Mouse (Mus musculus): ENCODE data around the gene Pdcd1lg2. TPM values are rescaled to one million over a fixed set of nuclear protein-coding genes. Genes with fewer than 3 reads are reported as not detected.

Pdcd1lg2 gene
- total and polyA plus RNA-seq, 2 experiments: 0.11 to 0.18 TPM

DNA sequence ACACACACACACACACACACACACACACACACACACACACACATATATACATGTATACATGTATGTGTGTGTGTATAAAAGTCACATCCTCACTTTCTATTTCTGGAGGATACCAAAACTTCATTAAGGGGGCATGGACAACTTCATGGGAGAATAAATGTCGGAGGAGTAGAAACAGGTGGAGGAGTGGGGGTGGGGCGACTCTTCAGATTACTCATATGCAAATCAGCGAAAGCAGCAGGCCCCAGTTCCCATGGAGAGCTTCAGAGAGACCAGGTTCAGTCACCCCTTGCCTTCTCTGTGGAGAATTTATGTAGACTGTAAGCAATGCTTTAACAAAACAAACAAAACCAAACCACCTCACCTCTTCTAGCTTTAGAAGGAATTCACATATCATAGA, 45.6 kb upstream of the Pdcd1lg2 start:
- WGBS: 82% methylated on average over 3 of the region's 3 CpGs
- no peak overlapping the region for H3K9ac ChIP-seq (ENCODE audit: low read depth, low read length)
- no peak overlapping the region for H3K4me3 ChIP-seq (ENCODE audit: insufficient read depth, low read depth, low read length)
- H3K27me3 ChIP-seq (ENCODE audit: control insufficient read depth, insufficient read depth, low read length): no peaks in the 10 kb centered on the region
- no peak for DNase-seq (ENCODE audit: extremely low read depth, low read depth, low spot score)
- H3K36me3 ChIP-seq (ENCODE audit: control insufficient read depth, insufficient read depth, low read length): no peaks in the 10 kb centered on the region
- TF ChIP-seq CTCF (IDR thresholded peaks at IDR 0.05; ENCODE audit: low read depth, low read length) (no peak), POLR2A (IDR thresholded peaks at IDR 0.05; ENCODE audit: extremely low read depth, insufficient read depth, low read length) (no peak)
- no peaks in the 10 kb centered on the region; the same call in 1 of the 2 replicates for H3K79me2 ChIP-seq (ENCODE audit: control insufficient read depth, insufficient read depth, low read length)
- H3K4me1 ChIP-seq (ENCODE audit: control insufficient read depth, insufficient read depth, low read length): peaks cover 1% of the 10 kb centered on the region; the same call in 1 of the 2 replicates
- no peak overlapping the region for H3K27ac ChIP-seq (replicated peaks; ENCODE audit: insufficient read depth, low read depth, low read length)

DNA sequence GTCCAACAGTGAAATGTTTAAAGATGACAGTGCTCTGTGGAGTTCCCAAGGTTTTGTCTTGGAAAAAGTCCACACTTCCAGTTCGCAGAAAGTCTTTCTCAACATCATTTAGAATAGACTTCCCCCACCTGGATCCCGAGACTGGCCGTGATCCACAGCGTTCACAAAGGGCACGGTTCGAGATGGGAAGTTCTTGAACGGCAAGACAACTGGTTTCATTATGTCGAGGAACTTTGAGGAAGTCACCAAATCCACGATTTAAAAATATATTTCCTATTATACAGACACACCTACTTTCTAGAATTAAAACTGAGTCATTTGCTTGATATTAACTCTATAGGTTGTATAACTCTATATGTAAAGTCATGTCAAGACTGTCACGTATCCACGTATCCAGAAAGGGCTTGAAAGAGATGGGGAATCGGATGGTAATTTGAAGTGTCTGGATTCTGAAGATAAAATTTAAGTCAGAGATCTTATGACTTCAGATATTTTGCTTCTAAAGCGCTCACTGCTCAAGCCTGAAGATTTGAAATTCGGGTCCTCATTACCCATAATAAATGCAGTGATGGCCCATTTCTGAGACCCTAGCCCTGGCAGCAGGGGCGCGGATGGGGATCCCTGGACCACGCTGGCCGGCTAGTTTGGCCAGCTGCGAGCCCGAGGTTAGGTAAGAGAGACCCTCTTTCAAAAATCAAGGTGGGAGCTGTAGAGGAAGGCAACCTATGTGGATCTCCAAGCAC, 44.3 kb upstream of the Pdcd1lg2 start:
- Histone ChIP-seq H3K36me3 (ENCODE audit: control insufficient read depth, insufficient read depth, low read length) (no peaks in the 10 kb centered on the region), H3K79me2 (ENCODE audit: control insufficient read depth, insufficient read depth, low read length) (no peaks in the 10 kb centered on the region), H3K27ac (replicated peaks; ENCODE audit: insufficient read depth, low read depth, low read length) (peak overlapping the region; percentile 73), H3K9ac (ENCODE audit: low read depth, low read length) (peak overlapping the region; percentile 72), H3K4me1 (ENCODE audit: control insufficient read depth, insufficient read depth, low read length) (peaks cover 3% of the 10 kb centered on the region), H3K4me3 (ENCODE audit: insufficient read depth, low read depth, low read length) (peak overlapping the region; percentile 50), H3K27me3 (ENCODE audit: control insufficient read depth, insufficient read depth, low read length) (no peaks in the 10 kb centered on the region)
- DNase-seq (ENCODE audit: extremely low read depth, low read depth, low spot score): no peak
- 47% methylated on average over 20 of the region's 20 CpGs for WGBS
- TF ChIP-seq POLR2A (IDR thresholded peaks at IDR 0.05; ENCODE audit: extremely low read depth, insufficient read depth, low read length) (no peak), CTCF (IDR thresholded peaks at IDR 0.05; ENCODE audit: low read depth, low read length) (no peak)

DNA sequence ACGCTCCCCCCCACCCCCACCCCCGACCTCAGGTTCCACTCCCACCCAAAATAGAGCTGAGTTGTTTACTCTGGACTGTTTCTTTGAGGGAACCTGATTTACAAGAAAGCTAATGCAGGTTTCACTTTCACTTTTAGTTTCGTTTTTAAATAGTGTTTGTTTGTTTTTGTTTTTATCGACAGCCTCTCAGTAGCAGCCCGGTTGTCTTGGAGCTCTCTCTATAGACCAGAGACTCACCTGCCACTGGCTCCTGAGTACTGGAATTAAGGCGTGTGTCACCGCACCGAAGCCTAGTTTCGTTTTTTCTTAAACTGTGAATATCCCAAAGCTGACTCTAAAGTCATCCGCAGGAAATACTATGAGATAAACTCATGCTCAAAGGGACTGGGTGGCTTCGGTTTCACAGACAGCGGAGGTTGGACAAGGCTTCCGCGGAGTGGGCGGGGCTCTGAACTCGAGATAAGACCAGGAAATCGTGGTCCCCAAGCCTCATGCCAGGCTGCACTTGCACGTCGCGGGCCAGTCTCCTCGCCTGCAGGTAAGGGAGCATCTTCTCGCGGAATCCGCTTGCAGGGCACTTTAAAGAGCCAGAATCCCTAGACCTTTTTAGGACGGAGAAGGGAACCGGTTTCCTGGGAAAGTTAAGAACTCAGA, 43.6 kb upstream of the Pdcd1lg2 start, which contains the start of the genes Plgrkt and Cd274:
TSS of gene Plgrkt (minus strand) at position 422 of the 654 bp plus-strand sequence.
TSS of gene Cd274 (plus strand) at position 487 of the 654 bp plus-strand sequence.
- WGBS: under 1% methylated on average over 26 of the region's 26 CpGs
- peak; percentile 81 for DNase-seq (ENCODE audit: extremely low read depth, low read depth, low spot score)

DNA sequence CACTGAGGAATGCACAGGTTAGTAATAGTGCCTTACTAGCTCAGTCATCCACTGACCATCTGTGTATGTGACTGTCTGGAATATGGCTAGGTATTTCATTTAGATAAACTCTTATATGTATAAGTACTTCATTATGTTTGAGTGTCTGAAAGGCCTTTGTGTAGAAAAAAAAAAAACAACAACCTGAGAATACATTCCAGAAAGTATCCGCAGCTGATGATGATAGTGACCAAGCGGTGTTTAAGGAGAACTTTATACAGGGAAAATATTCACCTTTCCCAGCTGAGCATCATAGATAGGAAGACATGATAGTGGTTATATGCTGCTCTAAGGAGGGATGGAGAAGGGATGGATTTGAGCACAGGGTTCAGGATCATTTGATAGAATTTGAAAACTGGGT, 42.7 kb upstream of the Pdcd1lg2 start:
- no peak overlapping the region for H3K9ac ChIP-seq (ENCODE audit: low read depth, low read length)
- DNase-seq (ENCODE audit: extremely low read depth, low read depth, low spot score): no peak
- no peak overlapping the region for H3K27ac ChIP-seq (replicated peaks; ENCODE audit: insufficient read depth, low read depth, low read length)
- 90% methylated on average over 2 of the region's 2 CpGs for WGBS
- H3K4me3 ChIP-seq (ENCODE audit: insufficient read depth, low read depth, low read length): no peak overlapping the region
- H3K27me3 ChIP-seq (ENCODE audit: control insufficient read depth, insufficient read depth, low read length): no peaks in the 10 kb centered on the region
- no peaks in the 10 kb centered on the region for H3K36me3 ChIP-seq (ENCODE audit: control insufficient read depth, insufficient read depth, low read length)
- H3K79me2 ChIP-seq (ENCODE audit: control insufficient read depth, insufficient read depth, low read length): no peaks in the 10 kb centered on the region
- no peak for TF ChIP-seq POLR2A (IDR thresholded peaks at IDR 0.05; ENCODE audit: extremely low read depth, insufficient read depth, low read length)
- no peak for TF ChIP-seq CTCF (IDR thresholded peaks at IDR 0.05; ENCODE audit: low read depth, low read length)
- H3K4me1 ChIP-seq (ENCODE audit: control insufficient read depth, insufficient read depth, low read length): peaks cover 8% of the 10 kb centered on the region

More for the DNA sequence above, 43.6 kb upstream of the Pdcd1lg2 start, which contains the start of the genes Plgrkt and Cd274:
- TF ChIP-seq POLR2A (IDR thresholded peaks at IDR 0.05; ENCODE audit: extremely low read depth, insufficient read depth, low read length) (0 out of 2 replicates have a peak, but pooled peaks have one; percentile 11), CTCF (IDR thresholded peaks at IDR 0.05; ENCODE audit: low read depth, low read length) (no peak)
- peaks cover 5% of the 10 kb centered on the region for H3K4me1 ChIP-seq (ENCODE audit: control insufficient read depth, insufficient read depth, low read length)
- H3K27ac ChIP-seq (replicated peaks; ENCODE audit: insufficient read depth, low read depth, low read length): peak within 1 kb of the TSS; percentile 82
- peak within 1 kb of the TSS; percentile 72 for H3K9ac ChIP-seq (ENCODE audit: low read depth, low read length)
- H3K27me3 ChIP-seq (ENCODE audit: control insufficient read depth, insufficient read depth, low read length): no peaks in the 10 kb centered on the region
- H3K79me2 ChIP-seq (ENCODE audit: control insufficient read depth, insufficient read depth, low read length): no peaks in the 10 kb centered on the region
- H3K4me3 ChIP-seq (ENCODE audit: insufficient read depth, low read depth, low read length): peak within 1 kb of the TSS; percentile 50
- no peaks in the 10 kb centered on the region for H3K36me3 ChIP-seq (ENCODE audit: control insufficient read depth, insufficient read depth, low read length)

DNA sequence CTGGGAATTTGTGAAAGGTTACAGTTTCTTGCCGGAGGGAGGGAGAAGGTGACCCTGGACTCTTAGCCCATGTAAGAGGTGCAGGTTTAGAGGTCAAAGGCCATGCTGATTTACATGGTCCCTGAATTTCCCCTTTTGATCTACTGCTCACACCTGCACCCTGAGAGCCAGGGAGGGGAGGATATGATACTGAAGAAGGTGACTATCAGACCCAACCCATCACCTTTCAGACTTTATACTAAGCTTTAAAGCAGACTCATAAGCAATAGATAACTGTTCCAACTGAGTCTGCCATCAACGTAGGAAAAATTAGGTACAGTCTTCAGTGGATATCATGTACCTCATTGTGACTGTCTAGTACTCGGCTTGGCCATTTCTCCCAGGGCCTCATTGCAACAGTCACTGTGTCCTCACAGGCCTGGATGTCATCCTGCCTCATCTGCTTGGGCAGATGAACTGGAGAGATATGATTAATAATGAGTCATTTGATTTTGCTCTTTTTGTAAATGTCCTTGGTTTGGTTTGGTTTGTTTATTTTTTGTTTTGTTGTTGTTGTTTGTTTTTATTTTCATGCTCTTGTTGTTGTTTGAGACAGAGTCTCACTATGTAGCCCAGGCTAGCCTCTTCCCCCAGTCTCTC, 41.9 kb upstream of the Pdcd1lg2 start:
- Histone ChIP-seq H3K4me1 (ENCODE audit: control insufficient read depth, insufficient read depth, low read length) (peaks cover 8% of the 10 kb centered on the region), H3K79me2 (ENCODE audit: control insufficient read depth, insufficient read depth, low read length) (no peaks in the 10 kb centered on the region), H3K27ac (replicated peaks; ENCODE audit: insufficient read depth, low read depth, low read length) (no peak overlapping the region), H3K9ac (ENCODE audit: low read depth, low read length) (no peak overlapping the region), H3K36me3 (ENCODE audit: control insufficient read depth, insufficient read depth, low read length) (no peaks in the 10 kb centered on the region), H3K27me3 (ENCODE audit: control insufficient read depth, insufficient read depth, low read length) (no peaks in the 10 kb centered on the region), H3K4me3 (ENCODE audit: insufficient read depth, low read depth, low read length) (no peak overlapping the region)
- no peak for DNase-seq (ENCODE audit: extremely low read depth, low read depth, low spot score)
- WGBS: 73% methylated on average over 3 of the region's 3 CpGs
- TF ChIP-seq CTCF (IDR thresholded peaks at IDR 0.05; ENCODE audit: low read depth, low read length) (no peak), POLR2A (IDR thresholded peaks at IDR 0.05; ENCODE audit: extremely low read depth, insufficient read depth, low read length) (no peak)
